Mouse (Mus musculus): ENCODE measurements around the gene Aida. TPM values are rescaled to one million over a fixed set of nuclear protein-coding genes. Genes with fewer than 3 reads are reported as not detected.
"Not testable (repeated sequence)": the region's sequence is repeated elsewhere in the genome, so short reads cannot be mapped to it uniquely, and the experiment has no call there.

Gene Aida
- total RNA-seq (2021): 10 to 100 TPM; 40.7 to 49.6 TPM
- long read RNA-seq, experiment 1, full-length matches to known transcripts: 5 of 6 reads
- long read RNA-seq, experiment 1, partial matches to known transcripts: 1 of 6 reads
- long read RNA-seq, experiment 1, other reads (novel, unspliced or antisense): 0 of 6 reads
- long read RNA-seq, experiment 2, full-length matches to known transcripts: 14 of 23 reads
- long read RNA-seq, experiment 2, partial matches to known transcripts: 1 of 23 reads
- long read RNA-seq, experiment 2, other reads (novel, unspliced or antisense): 8 of 23 reads

DNA sequence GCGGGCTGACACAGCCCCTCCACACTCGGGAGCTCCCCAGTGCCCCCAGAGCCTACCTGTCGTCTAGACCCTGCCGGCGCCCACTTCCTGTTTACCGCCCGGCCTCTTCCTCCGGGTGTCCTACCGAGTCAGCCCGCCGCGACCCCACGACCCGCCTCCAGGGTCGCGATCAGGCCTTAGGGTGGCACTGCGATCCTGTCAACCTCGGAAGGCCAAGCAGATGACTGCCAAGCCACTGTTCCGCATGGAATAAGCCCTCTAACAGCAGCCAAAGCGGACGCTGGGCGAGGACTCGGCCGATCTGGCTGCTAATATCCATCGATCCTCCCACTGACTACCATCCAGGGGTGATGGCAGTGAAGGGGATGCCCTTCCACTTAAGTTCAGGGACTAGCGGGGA, at the start of gene Aida:
Aida (plus strand) TSS at position 126 of the 400 bp plus-strand sequence.
- no peak for DNase-seq (ENCODE audit: low spot score in 2 of 2)

DNA sequence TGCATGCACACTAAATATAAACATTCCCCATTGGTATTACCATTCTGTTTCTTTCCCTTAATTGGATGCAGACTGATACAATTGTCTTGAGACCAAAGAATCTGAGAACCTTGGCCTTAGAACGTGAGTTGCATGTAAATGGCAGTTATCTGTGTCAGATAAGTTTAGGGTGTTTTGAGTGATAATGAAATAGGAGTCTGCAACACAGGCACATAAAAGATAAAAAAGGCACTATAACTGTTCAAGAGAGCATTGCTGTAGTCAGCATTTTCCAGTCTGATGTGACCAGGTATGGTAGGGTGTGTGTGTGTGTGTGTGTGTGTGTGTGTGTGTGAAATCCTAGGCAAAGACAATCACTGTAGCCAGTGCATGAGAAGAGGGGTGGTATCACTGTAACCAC, 48.2 kb upstream of the Aida start:
- no peak for DNase-seq (ENCODE audit: low spot score in 2 of 2)

DNA sequence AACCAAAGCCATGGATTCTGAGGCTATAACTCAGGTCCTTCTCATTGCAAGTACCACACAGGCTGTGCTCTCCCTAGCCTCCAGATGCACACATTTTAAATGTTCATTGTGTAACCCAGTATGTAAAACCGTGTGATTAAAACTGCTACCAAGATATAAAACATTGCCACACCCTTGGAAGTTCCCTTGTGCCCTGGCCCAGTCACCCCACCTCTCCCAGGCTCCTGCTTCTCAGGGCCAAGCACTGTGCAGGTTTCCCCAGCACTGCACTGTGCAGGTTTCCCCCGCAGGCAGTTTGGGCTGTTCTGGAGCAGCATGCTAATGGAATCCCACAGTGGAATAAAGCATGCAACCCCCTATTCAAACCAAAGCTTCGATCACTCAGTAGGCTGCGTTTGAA, 45.8 kb upstream of the Aida start:
- DNase-seq (ENCODE audit: low spot score in 2 of 2): no peak

DNA sequence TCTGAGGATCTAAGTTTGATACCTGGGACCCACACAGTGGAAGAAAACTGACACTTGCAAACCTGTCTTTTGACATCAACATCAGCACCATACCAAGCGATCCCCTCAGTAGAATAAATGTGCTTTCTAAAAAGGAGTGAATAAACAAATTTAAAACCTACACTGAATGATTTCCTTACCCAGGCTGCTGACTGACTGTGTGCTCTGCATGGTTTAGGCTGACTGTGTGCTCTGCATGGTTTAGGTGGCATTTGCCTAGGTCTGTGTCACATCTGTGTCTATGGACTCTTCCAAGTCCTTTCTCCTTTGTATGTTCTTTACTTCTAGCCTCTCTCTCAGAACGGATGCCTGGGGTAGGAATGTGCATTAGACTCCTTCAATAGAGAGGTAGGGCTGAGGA, 44.6 kb upstream of the Aida start:
- DNase-seq (ENCODE audit: low spot score in 2 of 2): no peak

DNA sequence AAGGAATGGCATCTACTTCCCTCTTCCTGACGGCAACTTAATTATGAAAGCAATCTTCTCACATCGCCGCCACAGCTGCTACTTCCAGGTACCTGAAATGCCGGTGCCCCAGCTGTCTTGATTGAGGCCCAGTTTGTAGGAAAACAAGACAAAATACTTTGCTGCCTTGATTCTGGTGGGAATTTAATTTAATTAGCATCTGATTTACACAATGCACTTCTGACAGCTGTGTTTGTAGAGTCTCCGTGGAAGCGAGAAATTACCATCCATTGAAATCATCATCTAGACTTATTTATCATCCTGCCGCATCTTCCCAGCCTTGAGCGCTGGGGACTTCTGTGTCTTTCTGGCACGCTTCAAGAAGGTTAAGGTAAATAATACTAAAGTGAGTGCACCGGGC, 43.8 kb upstream of the Aida start:
- DNase-seq (ENCODE audit: low spot score in 2 of 2): no peak

DNA sequence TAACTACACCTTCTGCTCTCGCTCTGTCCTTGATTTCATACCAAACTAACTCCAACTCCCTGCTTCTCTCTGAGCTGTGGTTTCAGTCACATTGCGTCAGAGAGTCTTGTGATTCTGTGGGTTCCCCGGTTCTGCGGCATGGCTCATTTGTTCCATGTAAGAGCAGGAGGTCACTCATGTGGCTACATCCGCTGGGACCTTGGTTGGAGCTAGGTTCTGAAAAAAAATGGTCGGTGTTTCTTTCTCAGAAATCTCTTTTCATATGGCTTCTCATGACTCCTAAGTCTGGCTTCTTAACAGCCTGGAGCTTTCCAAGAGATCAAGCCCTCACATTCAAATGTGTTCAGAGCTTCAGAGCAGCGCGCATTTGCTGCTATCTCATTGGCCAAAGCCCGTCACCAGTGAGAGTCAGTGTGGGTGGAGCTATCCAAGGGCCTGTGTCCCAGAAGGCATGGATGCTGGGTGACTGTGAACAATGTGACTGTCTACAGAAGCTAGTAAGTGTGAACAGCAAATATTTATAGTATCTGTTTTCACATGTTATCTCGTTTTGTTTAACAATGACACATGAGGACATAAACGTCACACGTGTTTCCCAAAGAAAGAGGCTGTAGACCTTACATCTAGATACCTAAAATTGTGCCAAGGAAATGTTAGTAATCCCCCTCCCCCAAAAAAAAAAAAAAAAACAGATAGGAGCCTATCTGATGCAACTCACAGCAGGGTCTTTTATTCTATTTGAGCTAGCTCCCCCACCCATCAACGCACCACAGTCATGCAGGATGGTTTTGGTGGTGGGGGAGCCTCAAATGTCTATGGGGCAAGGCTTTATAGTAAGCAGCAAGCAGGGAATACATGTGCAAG, 32.0 kb upstream of the Aida start:
- DNase-seq (ENCODE audit: low spot score in 2 of 2): no peak

DNA sequence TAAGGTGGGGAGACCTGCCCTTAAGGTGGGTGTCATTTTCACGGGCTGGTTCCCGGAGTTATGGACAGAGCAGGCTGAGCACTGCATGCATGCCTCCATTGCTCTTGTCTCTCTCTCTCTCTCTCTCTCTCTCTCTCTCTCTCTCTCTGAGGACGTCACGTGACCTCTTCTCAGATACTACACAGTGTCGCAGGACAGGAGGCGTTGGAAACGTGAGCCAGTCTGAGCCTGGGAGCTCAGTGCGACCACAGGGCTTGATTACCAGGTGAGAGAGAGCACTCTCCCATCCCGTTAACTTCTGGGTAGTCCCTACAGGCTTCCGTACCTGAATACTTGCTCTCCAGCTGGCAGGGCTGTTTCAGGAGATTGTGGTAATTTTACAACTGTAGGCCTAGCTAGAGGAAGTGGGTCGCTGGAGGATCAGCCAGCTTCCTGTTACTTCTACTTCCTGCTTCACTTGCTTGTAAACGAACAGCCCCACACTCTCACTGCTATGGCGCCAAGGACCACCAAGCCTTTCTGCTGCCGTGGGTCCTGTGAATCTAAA, 30.4 kb upstream of the Aida start:
- DNase-seq (ENCODE audit: low spot score in 2 of 2): no peak

DNA sequence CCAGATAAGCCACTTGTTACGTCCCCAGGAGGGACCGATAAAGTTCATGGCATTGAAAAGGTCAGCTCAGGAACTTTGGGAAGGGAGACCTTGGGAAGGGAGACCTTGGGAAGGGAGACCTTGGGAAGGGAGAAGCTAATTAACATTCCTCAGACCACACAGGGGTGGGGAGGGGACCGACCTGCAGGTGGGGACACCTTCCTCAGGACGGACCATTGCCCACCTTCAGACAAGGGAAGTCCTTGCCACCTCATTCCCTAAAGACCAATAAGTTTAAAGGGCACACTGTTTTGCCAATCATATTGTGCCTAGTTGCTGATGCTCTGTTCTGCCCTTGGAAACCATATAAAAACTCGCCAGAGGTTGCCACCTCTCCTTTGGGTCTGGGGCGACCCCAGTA, 28.7 kb upstream of the Aida start:
- no peak for DNase-seq (ENCODE audit: low spot score in 2 of 2)

DNA sequence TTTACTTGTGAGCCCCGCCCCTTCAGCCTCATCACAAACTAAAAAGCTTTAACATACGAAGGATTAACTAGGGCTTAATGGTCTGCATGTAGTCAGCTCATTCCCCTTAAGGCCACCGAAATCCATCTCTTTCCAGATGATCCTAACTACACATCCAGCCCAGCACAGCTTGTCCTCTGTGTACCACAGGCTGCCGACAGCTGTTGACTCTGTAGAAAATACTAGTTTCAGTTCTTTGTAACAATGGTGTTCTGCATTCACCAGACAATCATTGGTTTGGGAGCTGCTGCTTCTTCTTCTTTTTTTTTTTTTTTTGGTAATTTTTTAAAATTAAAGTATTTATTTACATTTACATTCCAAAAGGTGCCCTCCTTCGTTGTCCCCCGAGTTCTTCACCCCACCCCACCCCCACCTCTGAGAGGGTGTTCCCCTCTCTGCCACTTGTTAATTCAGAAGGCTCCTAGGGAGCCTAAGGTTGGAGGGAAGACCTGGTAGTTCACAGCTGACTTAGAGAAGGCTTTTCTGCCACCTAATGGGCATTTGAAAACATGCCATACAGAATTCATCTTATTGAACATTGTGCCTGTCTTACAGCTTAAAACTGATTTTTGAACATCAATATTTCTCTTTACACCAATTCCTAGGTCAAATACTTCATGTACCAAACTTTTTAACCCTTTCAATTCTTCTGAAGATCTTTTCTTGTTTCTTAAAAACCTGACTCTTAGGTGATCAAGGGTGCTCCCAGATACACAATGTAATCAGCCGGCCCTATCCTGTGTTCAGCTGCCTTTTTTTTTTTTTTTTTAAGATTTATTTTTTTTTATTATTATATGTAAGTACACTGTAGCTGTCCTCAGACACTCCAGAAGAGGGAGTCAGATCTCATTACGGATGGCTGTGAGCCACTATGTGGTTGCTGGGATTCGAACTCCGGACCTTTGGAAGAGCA, 23.2 kb upstream of the Aida start:
- peak in 1 of 2 experiments; percentile 34 for DNase-seq (ENCODE audit: low spot score in 2 of 2)

DNA sequence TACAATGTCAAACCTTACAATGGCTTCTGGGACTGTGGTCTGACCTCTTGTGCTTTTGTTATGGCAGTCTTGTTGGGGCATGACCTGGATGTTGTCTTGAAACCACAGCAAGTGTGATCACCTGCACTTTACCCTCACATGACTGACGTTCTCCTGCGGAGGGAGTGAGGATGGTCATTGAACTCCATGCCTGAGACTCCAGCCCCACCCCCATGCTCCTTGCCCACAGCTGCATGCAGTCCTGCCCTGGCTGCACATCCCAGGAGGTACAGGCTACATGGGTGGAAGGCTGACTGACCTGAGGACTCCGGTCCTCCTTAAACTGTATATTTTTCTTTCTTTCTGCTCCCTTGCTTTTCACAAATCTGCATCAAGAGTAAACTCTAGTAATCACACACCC, 22.0 kb upstream of the Aida start:
- no peak for DNase-seq (ENCODE audit: low spot score in 2 of 2)

DNA sequence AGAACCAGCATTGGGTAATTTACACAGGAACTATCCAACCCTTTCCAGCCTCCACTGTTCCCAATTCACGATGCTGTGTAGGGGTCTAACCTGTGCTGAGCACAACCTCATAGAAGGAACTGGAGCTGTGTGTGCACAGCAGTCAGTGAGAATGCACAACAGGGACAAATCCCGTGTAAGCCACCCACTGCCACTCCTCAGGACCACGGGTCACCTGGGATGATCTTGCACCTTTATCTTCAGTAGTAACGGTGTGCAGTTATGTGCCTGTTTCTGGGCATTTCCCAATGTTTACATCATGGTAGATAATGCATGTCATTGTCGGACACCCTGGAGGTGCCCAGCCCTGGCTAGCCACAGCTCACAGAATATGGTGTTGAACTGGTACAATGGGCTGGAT, 20.6 kb upstream of the Aida start:
- DNase-seq (ENCODE audit: low spot score in 2 of 2): no peak

DNA sequence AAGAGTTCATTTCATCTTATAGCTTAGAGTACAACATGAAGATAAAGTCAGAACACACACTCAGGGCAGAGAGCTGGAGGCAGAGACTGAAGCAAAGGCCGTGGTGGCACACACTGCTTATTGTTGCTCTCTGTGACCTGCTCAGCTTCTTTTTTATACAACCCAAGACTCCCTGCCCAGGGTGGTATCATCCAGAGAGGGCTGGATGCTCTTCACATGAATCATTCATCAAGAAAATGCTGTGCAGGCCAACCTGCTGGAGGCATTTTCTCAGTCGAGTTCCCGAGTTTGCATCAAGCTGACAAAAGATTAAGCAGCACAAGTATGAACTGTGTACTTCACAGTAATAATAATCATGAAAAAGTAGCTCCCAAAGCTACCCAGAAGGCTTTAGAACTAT, 8.0 kb upstream of the Aida start:
- no peak for DNase-seq (ENCODE audit: low spot score in 2 of 2)

DNA sequence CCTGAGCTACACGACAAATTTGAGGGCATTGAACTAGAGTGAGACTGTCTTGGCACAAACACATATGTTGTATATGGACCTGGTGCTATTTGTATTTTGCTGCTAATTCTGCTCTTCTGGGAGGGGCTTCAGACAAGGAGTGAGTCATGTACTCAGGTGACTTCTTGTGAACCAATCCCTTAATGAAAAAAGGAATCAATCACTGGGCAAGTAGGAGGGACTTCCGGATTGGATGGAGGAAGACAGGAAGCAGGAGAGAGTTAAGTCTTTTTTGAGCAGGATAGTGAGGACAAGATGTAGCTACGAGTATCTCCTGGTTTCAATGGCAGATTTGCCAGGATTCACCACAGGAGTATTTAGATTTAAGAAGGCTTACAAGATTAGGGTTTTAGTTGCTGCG, 6.8 kb upstream of the Aida start:
- no peak for DNase-seq (ENCODE audit: low spot score in 2 of 2)

DNA sequence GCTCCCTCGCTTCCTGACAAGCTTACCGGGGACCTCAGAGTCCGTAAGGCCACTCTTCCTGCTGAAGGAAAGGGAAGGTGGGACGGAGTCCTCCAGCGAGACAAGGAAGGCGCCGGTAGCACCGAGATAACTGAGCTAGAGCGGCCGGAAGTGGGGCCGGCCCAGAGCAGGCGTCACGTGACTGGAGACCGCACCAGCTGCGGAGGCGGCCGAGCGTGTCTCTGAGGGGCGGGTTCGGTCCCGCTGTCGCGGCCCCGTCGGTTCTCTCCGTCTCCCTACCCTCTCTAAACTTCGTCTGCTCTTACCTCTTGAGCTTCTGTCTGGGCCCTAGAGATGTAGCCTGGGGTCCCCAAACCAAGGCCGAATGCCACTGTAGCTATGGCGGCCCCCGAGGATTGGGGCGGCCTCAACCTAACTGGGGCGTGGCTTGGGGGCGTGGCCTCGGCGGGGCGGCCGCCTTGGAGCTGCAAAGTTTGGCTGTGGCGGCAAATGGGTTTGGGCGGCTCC, 540 bp downstream of the Aida start, which contains the start of gene Brox:
Brox (minus strand) TSS at position 393 of the 507 bp plus-strand sequence.
- peak; percentile 93 to 96 for DNase-seq (ENCODE audit: low spot score in 2 of 2)

DNA sequence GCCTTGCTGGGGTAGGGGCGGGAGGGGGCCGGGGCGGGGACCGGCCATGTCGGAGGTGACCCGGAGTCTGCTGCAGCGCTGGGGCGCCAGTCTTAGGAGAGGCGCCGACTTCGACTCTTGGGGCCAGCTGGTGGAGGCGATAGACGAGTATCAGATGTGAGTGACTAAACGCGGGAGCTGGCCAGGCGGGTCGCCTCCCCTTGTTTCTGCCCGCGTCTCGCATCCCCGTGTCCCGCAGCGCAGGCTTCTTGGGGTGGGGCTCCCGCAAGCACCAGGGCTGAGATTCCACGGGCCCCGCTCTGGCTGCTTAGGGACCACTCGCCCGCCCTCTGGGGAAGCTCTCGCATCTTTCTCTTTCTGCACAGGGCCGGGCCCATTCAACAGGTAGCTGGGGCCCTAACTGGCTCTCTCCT, 1.1 kb downstream of the Aida start:
- peak in 1 of 2 experiments; percentile 28 for DNase-seq (ENCODE audit: low spot score in 2 of 2)

DNA sequence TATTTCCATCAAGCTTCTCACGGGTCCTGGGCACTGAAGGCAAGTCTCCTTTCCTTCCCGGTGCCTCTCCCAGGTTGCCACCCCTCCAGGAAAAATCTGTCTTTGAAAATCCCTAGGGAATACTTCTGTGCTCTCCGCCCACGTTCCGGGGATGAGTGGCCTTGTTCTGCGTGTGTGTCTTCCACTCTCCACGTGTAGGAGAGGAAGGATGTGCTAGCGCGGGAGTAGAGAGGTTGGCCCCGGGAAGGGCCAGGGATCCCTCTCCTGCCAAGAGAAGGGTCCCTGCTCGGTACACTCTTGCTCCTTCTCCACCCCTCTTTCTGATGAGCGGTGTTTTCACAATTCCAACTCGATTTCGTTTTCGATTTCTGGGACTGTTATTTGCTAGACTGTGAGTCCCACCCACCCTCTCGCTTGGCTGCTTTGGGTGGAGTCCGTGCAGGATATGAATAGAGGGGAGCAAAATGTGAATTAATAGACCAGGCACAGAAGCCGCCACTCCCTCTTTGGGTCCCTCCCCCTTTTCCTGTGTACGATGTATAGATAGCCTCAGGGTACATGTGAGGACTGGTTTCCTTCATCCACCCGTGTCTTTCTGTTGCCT, 1.6 kb downstream of the Aida start:
- DNase-seq (ENCODE audit: low spot score in 2 of 2): peak; percentile 25 to 32

DNA sequence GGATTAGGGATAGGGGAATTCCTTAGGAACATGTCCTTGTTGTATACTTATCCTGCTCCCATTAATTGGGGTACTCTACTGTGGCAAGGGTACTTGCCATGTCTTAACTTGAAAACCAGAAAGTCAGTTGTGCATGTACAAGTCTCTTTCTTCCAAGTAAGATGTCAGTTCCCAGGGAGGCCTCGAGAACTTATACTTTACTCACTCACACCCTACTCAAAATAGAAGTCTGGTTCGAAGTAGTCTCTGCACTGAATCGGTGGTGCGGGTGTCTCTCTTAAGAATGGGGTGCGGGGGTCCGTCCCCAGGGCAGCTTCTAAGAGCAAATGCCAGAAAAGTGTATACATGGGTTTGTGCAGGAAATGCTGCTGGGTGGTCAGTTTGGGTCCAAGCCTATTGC, 2.8 kb downstream of the Aida start:
- DNase-seq (ENCODE audit: low spot score in 2 of 2): peak; percentile 99

DNA sequence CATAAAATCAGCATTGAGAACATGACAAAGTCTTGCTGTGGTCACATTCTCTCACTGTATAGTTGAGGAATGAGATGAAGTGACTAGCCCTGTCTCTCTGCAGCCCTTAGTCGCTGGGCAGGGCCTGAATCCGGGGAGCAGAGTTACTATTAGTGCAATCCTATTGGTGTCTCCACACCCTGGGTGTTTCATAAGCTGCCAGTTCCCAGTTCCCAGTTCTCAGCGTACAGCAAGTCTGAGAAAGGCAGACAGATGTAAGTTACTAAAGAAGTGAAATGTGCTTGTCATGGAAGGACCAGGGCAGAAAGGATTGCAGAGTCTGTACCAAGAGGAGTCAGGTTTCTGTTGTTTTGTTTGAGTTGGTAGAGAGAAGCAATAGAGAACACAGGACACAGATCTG, 11.2 kb downstream of the Aida start:
- DNase-seq (ENCODE audit: low spot score in 2 of 2): no peak

DNA sequence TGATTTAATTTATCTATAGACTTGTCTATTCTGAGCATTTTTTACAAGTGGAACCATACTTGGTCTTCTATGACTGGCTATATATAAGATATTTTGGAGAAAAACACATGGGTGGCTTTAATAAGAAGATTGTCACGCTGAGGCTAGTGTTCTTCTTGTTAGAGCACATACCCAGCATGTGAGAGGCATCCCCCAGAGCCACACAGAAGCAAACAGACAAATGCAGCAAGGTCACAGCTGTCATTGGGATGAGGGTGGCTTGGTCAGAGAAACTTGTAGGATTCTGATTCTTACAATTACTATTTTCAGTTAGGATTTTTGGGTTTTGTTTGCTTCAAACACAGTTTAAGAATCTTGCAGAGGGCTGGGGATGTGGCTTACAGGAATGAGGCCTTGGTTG, 12.1 kb downstream of the Aida start:
- DNase-seq (ENCODE audit: low spot score in 2 of 2): no peak

DNA sequence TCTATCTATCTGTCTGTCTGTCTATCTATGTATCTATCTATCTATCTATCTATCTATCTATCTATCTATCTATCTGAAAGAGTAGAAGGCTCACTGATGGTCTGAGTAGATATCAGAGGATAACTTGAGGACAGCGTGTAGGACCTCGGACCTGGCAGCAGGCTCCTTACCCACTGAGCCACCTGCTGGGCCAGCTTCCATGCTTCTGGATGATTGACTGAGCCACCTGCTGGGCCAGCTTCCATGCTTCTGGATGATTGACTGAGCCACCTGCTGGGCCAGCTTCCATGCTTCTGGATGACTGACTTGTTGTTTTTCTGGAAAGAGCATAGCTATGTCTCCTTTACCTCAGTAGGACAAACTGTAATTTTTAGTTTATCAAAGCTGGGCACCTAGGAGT, 13.2 kb downstream of the Aida start:
- DNase-seq (ENCODE audit: low spot score in 2 of 2): not testable (repeated sequence)
